Mouse (Mus musculus): ENCODE measurements around the gene Hivep3. TPM values are rescaled to one million over a fixed set of nuclear protein-coding genes. Genes with fewer than 3 reads are reported as not detected.

Hivep3 gene
- total and polyA plus RNA-seq, 3 experiments: not detected

DNA sequence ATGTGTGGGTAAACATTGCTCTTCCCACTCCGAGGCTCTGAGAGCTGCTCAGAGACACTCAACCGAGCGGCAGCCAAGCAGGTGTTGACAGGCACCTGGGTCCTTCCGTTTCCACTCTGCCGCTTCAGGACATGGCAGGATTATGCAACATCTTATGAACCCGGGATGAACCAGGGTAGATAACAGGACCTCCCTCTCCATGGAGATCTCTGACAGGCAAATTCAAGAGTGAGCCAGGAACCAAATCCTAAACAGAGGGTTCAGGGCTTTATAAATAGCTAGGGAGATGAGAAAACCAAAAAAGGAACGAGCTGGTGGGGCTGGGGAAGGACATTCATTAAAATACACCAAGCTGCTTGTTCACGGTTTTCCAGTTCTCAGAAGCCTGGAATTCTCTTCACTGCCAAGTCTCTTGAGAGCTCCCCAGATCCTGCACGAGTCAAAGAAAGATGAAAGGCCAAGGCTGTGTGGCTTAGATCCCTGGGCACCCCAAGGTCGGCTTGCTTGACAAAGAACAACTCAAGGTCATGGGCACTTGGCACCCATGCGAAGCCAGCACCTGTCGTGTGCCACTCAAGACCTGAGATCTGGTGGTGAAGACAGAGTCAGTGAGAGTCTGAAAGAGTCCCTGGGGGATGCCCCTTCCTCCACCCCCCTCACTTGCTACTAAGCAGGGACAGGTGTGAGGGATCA, 215.5 kb downstream of the Hivep3 start:
- no peaks in the 10 kb centered on the region for H3K4me1 ChIP-seq (ENCODE audit: control insufficient read depth in 1 of 2, insufficient read depth in 2 of 2, low read length in 2 of 2)
- no peaks in the 10 kb centered on the region for H3K79me2 ChIP-seq (ENCODE audit: control insufficient read depth, insufficient read depth, low read length, poor library complexity)
- no peaks in the 10 kb centered on the region for H3K36me3 ChIP-seq (ENCODE audit: control insufficient read depth in 1 of 2, insufficient read depth in 2 of 2, low read length in 2 of 2)
- no peak for DNase-seq (ENCODE audit: low read depth, low spot score)
- no peak overlapping the region for H3K4me3 ChIP-seq (ENCODE audit: control insufficient read depth in 1 of 2, insufficient read depth in 1 of 2, low read depth in 2 of 2, low read length in 2 of 2)
- H3K27me3 ChIP-seq (ENCODE audit: control insufficient read depth in 1 of 2, insufficient read depth in 2 of 2, low read length in 2 of 2): no peaks in the 10 kb centered on the region
- no peak for TF ChIP-seq TBP (IDR thresholded peaks at IDR 0.05; ENCODE audit: low read depth, low read length)
- no peak for TF ChIP-seq KAT2A (conservative IDR thresholded peaks at IDR 0.05; ENCODE audit: low read depth, low read length)
- TF ChIP-seq BHLHE40 (IDR thresholded peaks at IDR 0.05; ENCODE audit: borderline replicate concordance, low read depth, low read length): no peak
- no peak for TF ChIP-seq SMC3 (IDR thresholded peaks at IDR 0.05; ENCODE audit: low read depth, low read length)
- TF ChIP-seq UBTF (IDR thresholded peaks at IDR 0.05; ENCODE audit: borderline replicate concordance, insufficient read depth, low read depth, low read length): no peak
- TF ChIP-seq ZKSCAN1 (IDR thresholded peaks at IDR 0.05; ENCODE audit: low read depth, low read length): no peak
- TF ChIP-seq ZC3H11A (IDR thresholded peaks at IDR 0.05; ENCODE audit: low read depth, low read length): no peak
- no peak overlapping the region for H3K9ac ChIP-seq (ENCODE audit: control insufficient read depth, low read depth, low read length, poor library complexity, severe bottlenecking)
- no peaks in the 10 kb centered on the region for H3K9me3 ChIP-seq (replicated peaks; ENCODE audit: insufficient read depth, low read length)
- H3K27ac ChIP-seq (ENCODE audit: control insufficient read depth, low read depth, low read length): no peak overlapping the region

DNA sequence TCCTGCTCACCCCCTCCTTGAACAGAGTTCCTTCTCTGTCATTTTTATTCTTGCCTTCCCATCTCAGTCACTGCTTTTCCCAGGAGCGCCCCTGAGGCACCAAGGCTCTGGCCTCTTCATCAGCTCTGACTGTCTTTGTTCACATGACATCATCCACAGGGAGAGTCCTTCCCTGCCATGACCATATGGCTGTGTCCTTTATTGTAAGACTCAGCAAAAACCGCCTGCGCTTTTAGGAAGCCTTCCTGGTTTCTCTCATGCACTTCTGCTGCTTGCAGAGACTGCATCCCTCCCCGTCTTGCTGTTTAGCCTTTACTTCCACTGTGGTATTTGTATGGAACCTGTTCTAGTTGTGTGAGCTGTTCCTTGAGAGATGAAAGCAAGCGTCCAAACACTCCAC, 216.6 kb downstream of the Hivep3 start:
- Histone ChIP-seq H3K9me3 (replicated peaks; ENCODE audit: insufficient read depth, low read length) (no peaks in the 10 kb centered on the region), H3K79me2 (ENCODE audit: control insufficient read depth, insufficient read depth, low read length, poor library complexity) (no peaks in the 10 kb centered on the region), H3K27me3 (ENCODE audit: control insufficient read depth in 1 of 2, insufficient read depth in 2 of 2, low read length in 2 of 2) (no peaks in the 10 kb centered on the region), H3K9ac (ENCODE audit: control insufficient read depth, low read depth, low read length, poor library complexity, severe bottlenecking) (no peak overlapping the region), H3K4me1 (ENCODE audit: control insufficient read depth in 1 of 2, insufficient read depth in 2 of 2, low read length in 2 of 2) (no peaks in the 10 kb centered on the region), H3K4me3 (ENCODE audit: control insufficient read depth in 1 of 2, insufficient read depth in 1 of 2, low read depth in 2 of 2, low read length in 2 of 2) (no peak overlapping the region), H3K36me3 (ENCODE audit: control insufficient read depth in 1 of 2, insufficient read depth in 2 of 2, low read length in 2 of 2) (no peaks in the 10 kb centered on the region), H3K27ac (ENCODE audit: control insufficient read depth, low read depth, low read length) (no peak overlapping the region)
- no peak for DNase-seq (ENCODE audit: low read depth, low spot score)
- no peak for TF ChIP-seq TAL1 (IDR thresholded peaks at IDR 0.05; ENCODE audit: low read length)
- TF ChIP-seq RAD21 (IDR thresholded peaks at IDR 0.05; ENCODE audit: low read depth, low read length): no peak
- no peak for TF ChIP-seq MYB (IDR thresholded peaks at IDR 0.05; ENCODE audit: low read depth, low read length)
- no peak for TF ChIP-seq MXI1 (IDR thresholded peaks at IDR 0.05; ENCODE audit: low read depth, low read length)

DNA sequence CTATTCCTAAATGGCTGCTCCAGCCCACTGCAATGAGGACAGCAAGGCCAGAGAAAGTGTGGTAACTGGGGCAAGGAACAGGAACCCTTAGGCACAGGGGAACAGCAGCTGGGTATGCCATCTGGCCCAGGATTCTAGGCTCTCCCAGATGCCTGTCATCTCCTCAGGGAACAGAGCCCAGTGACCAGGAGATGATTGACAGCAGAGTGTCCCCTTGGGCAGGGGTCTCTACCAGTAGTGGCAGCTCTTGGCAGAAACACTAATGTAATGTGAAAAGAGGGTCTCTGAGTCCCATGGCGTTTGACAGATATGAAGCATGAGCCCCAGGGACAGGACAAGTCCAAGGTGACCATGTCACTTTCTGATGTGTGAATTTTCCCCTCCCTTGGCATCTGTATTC, 217.5 kb downstream of the Hivep3 start:
- Histone ChIP-seq H3K4me3 (ENCODE audit: control insufficient read depth in 1 of 2, insufficient read depth in 1 of 2, low read depth in 2 of 2, low read length in 2 of 2) (no peak overlapping the region), H3K36me3 (ENCODE audit: control insufficient read depth in 1 of 2, insufficient read depth in 2 of 2, low read length in 2 of 2) (no peaks in the 10 kb centered on the region), H3K9me3 (replicated peaks; ENCODE audit: insufficient read depth, low read length) (no peaks in the 10 kb centered on the region), H3K79me2 (ENCODE audit: control insufficient read depth, insufficient read depth, low read length, poor library complexity) (no peaks in the 10 kb centered on the region), H3K4me1 (ENCODE audit: control insufficient read depth in 1 of 2, insufficient read depth in 2 of 2, low read length in 2 of 2) (no peaks in the 10 kb centered on the region), H3K27ac (ENCODE audit: control insufficient read depth, low read depth, low read length) (no peak overlapping the region), H3K27me3 (ENCODE audit: control insufficient read depth in 1 of 2, insufficient read depth in 2 of 2, low read length in 2 of 2) (no peaks in the 10 kb centered on the region), H3K9ac (ENCODE audit: control insufficient read depth, low read depth, low read length, poor library complexity, severe bottlenecking) (no peak overlapping the region)
- no peak for DNase-seq (ENCODE audit: low read depth, low spot score)
- no peak for TF ChIP-seq RAD21 (IDR thresholded peaks at IDR 0.05; ENCODE audit: low read depth, low read length)
- TF ChIP-seq ZKSCAN1 (IDR thresholded peaks at IDR 0.05; ENCODE audit: low read depth, low read length): no peak
- no peak for TF ChIP-seq USF2 (IDR thresholded peaks at IDR 0.05; ENCODE audit: borderline replicate concordance in 1 of 2, insufficient read depth in 1 of 2, low read depth in 1 of 2, low read length in 2 of 2)
- no peak for TF ChIP-seq KAT2A (conservative IDR thresholded peaks at IDR 0.05; ENCODE audit: low read depth, low read length)
- TF ChIP-seq USF1 (IDR thresholded peaks at IDR 0.05; ENCODE audit: low read depth, low read length): no peak
- TF ChIP-seq ELF1 (IDR thresholded peaks at IDR 0.05; ENCODE audit: low read depth, low read length): no peak
- TF ChIP-seq ZNF384 (IDR thresholded peaks at IDR 0.05; ENCODE audit: low read depth, low read length): no peak
- no peak for TF ChIP-seq E2F4 (IDR thresholded peaks at IDR 0.05; ENCODE audit: borderline replicate concordance, low read depth, low read length)
- no peak for TF ChIP-seq CHD1 (IDR thresholded peaks at IDR 0.05; ENCODE audit: low read depth, low read length)
- TF ChIP-seq ETS1 (IDR thresholded peaks at IDR 0.05; ENCODE audit: low read depth, low read length): no peak
- TF ChIP-seq SIN3A (IDR thresholded peaks at IDR 0.05; ENCODE audit: low read length): no peak
- no peak for TF ChIP-seq GATA1 (IDR thresholded peaks at IDR 0.05; ENCODE audit: low read depth, low read length)
- no peak for TF ChIP-seq ZC3H11A (IDR thresholded peaks at IDR 0.05; ENCODE audit: low read depth, low read length)
- TF ChIP-seq NELFE (IDR thresholded peaks at IDR 0.05; ENCODE audit: low read depth, low read length): no peak
- no peak for TF ChIP-seq MYB (IDR thresholded peaks at IDR 0.05; ENCODE audit: low read depth, low read length)
- no peak for TF ChIP-seq ZMIZ1 (IDR thresholded peaks at IDR 0.05; ENCODE audit: low read depth, low read length)

Measured in MEL (cell line).